Mouse (Mus musculus) left cerebral cortex, adult 8-10 months (tissue): Measurements from ENCODE around the gene Gtpbp8. TPM values are rescaled to one million over a fixed set of nuclear protein-coding genes. Genes with fewer than 3 reads are reported as not detected.

Experiments
- DNase-seq, 2 experiments: peaks; one replicate each; pipeline ENCODE4 v3.0.0; 2022; ENCODE audit warnings: low spot score in 2 of 2
- total RNA-seq, 4 experiments: library from RNA; stranded (reverse); gene quantifications; 2 replicates each; pipeline ENCODE4 v1.2.4; 2022

Gene Gtpbp8
- total RNA-seq, 4 experiments from 2014 or later = 21.0 to 26.3 (median 23.4) TPM

DNA sequence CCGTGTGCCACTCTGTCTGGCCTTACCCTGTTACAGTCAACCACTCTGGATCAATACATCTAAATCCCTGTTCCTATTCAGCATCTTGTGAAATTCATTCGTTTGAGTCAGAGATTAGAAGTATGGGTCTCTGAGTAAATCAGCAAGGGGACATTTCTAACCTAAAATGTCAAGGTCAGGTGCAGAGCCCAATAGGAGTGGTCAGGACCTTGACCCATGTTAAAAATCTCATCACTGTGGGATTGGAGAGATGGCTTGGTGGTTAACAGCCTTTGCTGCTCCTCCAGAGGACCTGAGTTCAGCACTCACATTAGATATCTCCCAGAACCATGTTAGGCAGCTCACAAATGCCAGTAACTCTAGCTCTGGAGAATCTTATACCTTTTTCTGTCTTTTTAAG, 55.7 kb downstream of the Gtpbp8 start:
- DNase-seq = no peak

DNA sequence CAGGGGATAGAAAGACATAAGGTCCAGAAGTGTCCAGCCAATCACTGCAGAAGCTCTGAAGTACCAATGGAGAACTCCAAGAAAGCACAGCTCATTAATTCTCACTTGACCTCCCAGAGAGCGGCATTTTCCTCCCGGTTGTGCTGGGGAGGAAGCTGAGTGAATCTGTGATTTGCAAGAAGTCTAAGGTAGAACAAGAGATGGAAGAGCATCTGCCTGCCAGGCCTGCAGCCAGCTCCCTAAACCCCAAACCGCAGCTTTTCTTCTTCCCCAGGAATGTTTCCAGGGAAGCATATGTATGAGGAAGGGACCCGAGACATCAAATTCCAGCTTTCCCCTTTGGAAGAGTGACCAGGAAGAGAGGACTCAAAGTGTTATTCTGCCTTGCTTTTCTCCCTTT, 57.7 kb downstream of the Gtpbp8 start:
- no peak for DNase-seq

DNA sequence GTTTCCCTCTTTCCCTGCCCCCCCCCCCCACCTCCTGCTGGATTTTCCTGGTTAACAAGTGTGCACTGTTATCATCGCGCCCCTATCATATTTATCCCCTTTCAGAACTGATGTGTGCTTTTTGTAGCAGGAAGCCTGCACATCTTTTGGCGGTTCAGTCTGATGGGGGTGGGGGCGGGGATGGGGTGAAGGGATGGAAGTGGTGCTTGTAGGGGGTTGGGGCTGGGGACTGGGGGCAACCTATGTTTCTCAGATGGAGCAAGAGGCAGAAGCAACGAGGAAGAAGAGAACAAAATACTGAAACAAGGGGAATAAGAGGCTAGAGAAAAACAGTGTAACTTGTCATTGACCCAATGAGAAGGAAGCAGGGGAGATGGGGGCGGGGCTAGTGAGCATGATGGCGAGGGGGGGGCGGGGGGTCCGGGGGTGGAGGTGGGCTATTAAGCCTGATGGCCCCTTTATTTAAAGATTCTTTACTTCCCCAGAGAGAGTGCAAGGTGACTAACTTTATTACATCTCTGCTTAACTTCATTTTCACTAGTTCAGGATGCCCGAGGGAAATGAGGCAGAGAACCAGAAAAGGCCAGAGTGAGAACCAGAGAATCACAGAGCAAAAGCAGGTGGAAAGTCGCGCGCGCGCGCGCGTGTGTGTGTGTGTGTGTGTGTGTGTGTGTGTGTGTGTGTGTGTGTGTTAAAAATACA, 58.3 kb downstream of the Gtpbp8 start:
- DNase-seq = no peak

DNA sequence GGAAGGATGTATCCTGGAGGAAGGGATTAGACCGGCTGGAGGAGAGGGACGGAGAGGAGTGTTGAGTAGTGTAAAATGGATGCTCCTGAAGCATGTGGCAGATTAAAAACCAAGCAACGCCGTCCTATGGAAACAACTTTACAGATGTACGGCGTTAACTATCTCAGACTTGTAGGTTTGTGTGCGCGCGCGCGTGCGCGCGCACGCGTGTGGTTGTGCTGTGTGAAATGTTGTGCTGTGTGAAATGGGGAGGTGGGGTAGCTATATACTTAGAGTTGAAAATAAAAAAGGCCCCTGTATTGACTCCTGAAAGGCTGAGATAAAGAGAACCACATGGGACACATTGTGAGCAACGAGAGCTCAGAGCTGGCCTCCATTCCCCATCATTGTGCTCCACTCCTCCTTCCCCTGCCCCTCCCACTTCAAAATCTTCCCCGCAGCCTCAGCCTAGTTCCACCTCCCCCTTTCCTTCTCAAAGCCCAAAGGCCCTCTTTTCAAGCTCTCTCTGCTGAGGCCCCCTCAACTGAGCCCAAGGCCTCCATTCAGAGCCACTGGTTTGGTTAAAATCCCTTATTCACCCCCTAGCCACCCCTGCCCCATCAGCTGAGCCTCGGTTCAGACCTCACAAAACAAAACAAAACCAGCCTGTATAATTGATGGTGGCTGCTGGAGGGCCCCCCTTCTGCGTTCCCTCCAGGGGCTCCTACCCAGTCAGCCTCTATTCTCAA, 59.0 kb downstream of the Gtpbp8 start:
- no peak for DNase-seq

Other genes starting within 250 kb of the Gtpbp8 start
- gene Boc, start 187.5 kb downstream of the Gtpbp8 start, total RNA-seq = 10 to 100 TPM; 13.9 to 16.8 (median 15.3) TPM
- 1 to 10 TPM; 3.7 to 6.0 (median 5.4) TPM for gene Nepro, start 22.1 kb downstream of the Gtpbp8 start, total RNA-seq
- 1 to 10 TPM in 1 of 4 experiments, under 1 TPM in 3; 0.67 to 1.0 (median 0.91) TPM for gene Cd200r1, start 19.4 kb upstream of the Gtpbp8 start, total RNA-seq
- under 1 TPM in 3 of 4 experiments, not detected in 1; 0.25 to 0.91 (median 0.40) TPM for gene Cd200r4, start 65.4 kb upstream of the Gtpbp8 start, total RNA-seq
- not detected for gene Cd200r2, start 120.7 kb upstream of the Gtpbp8 start, total RNA-seq
- not detected for gene Cd200r3, start 197.3 kb upstream of the Gtpbp8 start, total RNA-seq